Mouse (Mus musculus) E14TG2a.4 (cell line): ENCODE data around the gene Sik3.

Experiments used
- CTCF ChIP-seq: conservative IDR thresholded peaks from 2 replicates; pipeline ENCODE4 v1.5.1; 2014; ENCODE audit warnings: low read length
- POU5F1 ChIP-seq: IDR thresholded peaks from 2 replicates; pipeline ENCODE4 v1.6.1; 2014; ENCODE audit warnings: low read length, borderline replicate concordance

GRCm38 (mm10) chr9:46208401-46208974, 195.9 kb downstream of the Sik3 start:
- TF ChIP-seq CTCF: no peak
- TF ChIP-seq POU5F1: no peak
